Mouse (Mus musculus): Measurements from ENCODE around the gene Gm20605. TPM values are rescaled to one million over a fixed set of nuclear protein-coding genes. Genes with fewer than 3 reads are reported as not detected.

The Gm20605 gene
- polyA plus RNA-seq (2014; fragmentation: Illumina TruSeq; extraction: RNeasy Lipid Tissue Mini Kit (QIAGEN cat#74804)): not detected

GRCm38 (mm10) chr5:137628498-137629305, at the start of gene Gm20605, which contains the start of the genes Fbxo24 and Lrch4:
Gene Gm20605 (plus strand): TSS chr5:137629175.
Gene Fbxo24 (minus strand): TSS chr5:137629002.
Gene Lrch4 (plus strand): TSS chr5:137629121.

GRCm38 (mm10) chr5:137600619-137601364, 28.2 kb upstream of the Gm20605 start, which contains the start of gene Mospd3:
Gene Mospd3 (minus strand): TSS chr5:137601058.

GRCm38 (mm10) chr5:137613550-137613949, 15.4 kb upstream of the Gm20605 start, which contains the start of gene Pcolce:
Gene Pcolce (minus strand): TSS chr5:137613784.

GRCm38 (mm10) chr5:137641054-137641453, 12.1 kb downstream of the Gm20605 start, which contains the start of gene Sap25:
Gene Sap25 (plus strand): TSS chr5:137641334.

GRCm38 (mm10) chr5:137645652-137646091, 16.7 kb downstream of the Gm20605 start, which contains the start of gene Irs3:
Gene Irs3 (minus strand): TSS chr5:137645714.

GRCm38 (mm10) chr5:137684294-137685123, 55.5 kb downstream of the Gm20605 start, which contains the start of gene Agfg2:
Gene Agfg2 (minus strand): TSS chr5:137684726.

Other genes starting within 250 kb of the Gm20605 start
- not detected for gene Zan, start 152.1 kb upstream of the Gm20605 start, polyA plus RNA-seq (2014; fragmentation: Illumina TruSeq; extraction: RNeasy Lipid Tissue Mini Kit (QIAGEN cat#74804))
- gene Pop7, start 126.7 kb upstream of the Gm20605 start, polyA plus RNA-seq (2014; fragmentation: Illumina TruSeq; extraction: RNeasy Lipid Tissue Mini Kit (QIAGEN cat#74804)): not detected
- gene Gigyf1, start 110.6 kb upstream of the Gm20605 start, polyA plus RNA-seq (2014; fragmentation: Illumina TruSeq; extraction: RNeasy Lipid Tissue Mini Kit (QIAGEN cat#74804)): 2.0 TPM
- not detected for gene Epo, start 95.9 kb upstream of the Gm20605 start, polyA plus RNA-seq (2014; fragmentation: Illumina TruSeq; extraction: RNeasy Lipid Tissue Mini Kit (QIAGEN cat#74804))
- 0.46 TPM for gene Gnb2, start 95.7 kb upstream of the Gm20605 start, polyA plus RNA-seq (2014; fragmentation: Illumina TruSeq; extraction: RNeasy Lipid Tissue Mini Kit (QIAGEN cat#74804))
- not detected for gene Actl6b, start 75.7 kb upstream of the Gm20605 start, polyA plus RNA-seq (2014; fragmentation: Illumina TruSeq; extraction: RNeasy Lipid Tissue Mini Kit (QIAGEN cat#74804))
- gene Tfr2, start 59.3 kb upstream of the Gm20605 start, polyA plus RNA-seq (2014; fragmentation: Illumina TruSeq; extraction: RNeasy Lipid Tissue Mini Kit (QIAGEN cat#74804)): not detected
- gene Mospd3, start 28.1 kb upstream of the Gm20605 start, polyA plus RNA-seq (2014; fragmentation: Illumina TruSeq; extraction: RNeasy Lipid Tissue Mini Kit (QIAGEN cat#74804)): not detected
- gene Pcolce, start 15.4 kb upstream of the Gm20605 start, polyA plus RNA-seq (2014; fragmentation: Illumina TruSeq; extraction: RNeasy Lipid Tissue Mini Kit (QIAGEN cat#74804)): 12.5 TPM
- not detected for gene Fbxo24, start 173 bp upstream of the Gm20605 start, polyA plus RNA-seq (2014; fragmentation: Illumina TruSeq; extraction: RNeasy Lipid Tissue Mini Kit (QIAGEN cat#74804))
- gene Lrch4, start 54 bp upstream of the Gm20605 start, polyA plus RNA-seq (2014; fragmentation: Illumina TruSeq; extraction: RNeasy Lipid Tissue Mini Kit (QIAGEN cat#74804)): 0.37 TPM
- gene Sap25, start 12.2 kb downstream of the Gm20605 start, polyA plus RNA-seq (2014; fragmentation: Illumina TruSeq; extraction: RNeasy Lipid Tissue Mini Kit (QIAGEN cat#74804)): not detected
- not detected for gene Irs3, start 16.5 kb downstream of the Gm20605 start, polyA plus RNA-seq (2014; fragmentation: Illumina TruSeq; extraction: RNeasy Lipid Tissue Mini Kit (QIAGEN cat#74804))
- 7.5 TPM for gene Agfg2, start 55.6 kb downstream of the Gm20605 start, polyA plus RNA-seq (2014; fragmentation: Illumina TruSeq; extraction: RNeasy Lipid Tissue Mini Kit (QIAGEN cat#74804))
- gene Nyap1, start 112.4 kb downstream of the Gm20605 start, polyA plus RNA-seq (2014; fragmentation: Illumina TruSeq; extraction: RNeasy Lipid Tissue Mini Kit (QIAGEN cat#74804)): not detected
- 0.86 TPM for gene Tsc22d4, start 116.6 kb downstream of the Gm20605 start, polyA plus RNA-seq (2014; fragmentation: Illumina TruSeq; extraction: RNeasy Lipid Tissue Mini Kit (QIAGEN cat#74804))
- 2.3 TPM for gene Ppp1r35, start 149.7 kb downstream of the Gm20605 start, polyA plus RNA-seq (2014; fragmentation: Illumina TruSeq; extraction: RNeasy Lipid Tissue Mini Kit (QIAGEN cat#74804))
- 13.7 TPM for gene Mepce, start 158.5 kb downstream of the Gm20605 start, polyA plus RNA-seq (2014; fragmentation: Illumina TruSeq; extraction: RNeasy Lipid Tissue Mini Kit (QIAGEN cat#74804))
- gene Zcwpw1, start 158.6 kb downstream of the Gm20605 start, polyA plus RNA-seq (2014; fragmentation: Illumina TruSeq; extraction: RNeasy Lipid Tissue Mini Kit (QIAGEN cat#74804)): 6.6 TPM
- gene Pilra, start 207.1 kb downstream of the Gm20605 start, polyA plus RNA-seq (2014; fragmentation: Illumina TruSeq; extraction: RNeasy Lipid Tissue Mini Kit (QIAGEN cat#74804)): 0.46 TPM
- not detected for gene Pilrb1, start 228.9 kb downstream of the Gm20605 start, polyA plus RNA-seq (2014; fragmentation: Illumina TruSeq; extraction: RNeasy Lipid Tissue Mini Kit (QIAGEN cat#74804))
- 0.86 TPM for gene Pilrb2, start 242.6 kb downstream of the Gm20605 start, polyA plus RNA-seq (2014; fragmentation: Illumina TruSeq; extraction: RNeasy Lipid Tissue Mini Kit (QIAGEN cat#74804))

Data from ovary, adult 10 weeks (tissue).